In the genomic region with DNA sequence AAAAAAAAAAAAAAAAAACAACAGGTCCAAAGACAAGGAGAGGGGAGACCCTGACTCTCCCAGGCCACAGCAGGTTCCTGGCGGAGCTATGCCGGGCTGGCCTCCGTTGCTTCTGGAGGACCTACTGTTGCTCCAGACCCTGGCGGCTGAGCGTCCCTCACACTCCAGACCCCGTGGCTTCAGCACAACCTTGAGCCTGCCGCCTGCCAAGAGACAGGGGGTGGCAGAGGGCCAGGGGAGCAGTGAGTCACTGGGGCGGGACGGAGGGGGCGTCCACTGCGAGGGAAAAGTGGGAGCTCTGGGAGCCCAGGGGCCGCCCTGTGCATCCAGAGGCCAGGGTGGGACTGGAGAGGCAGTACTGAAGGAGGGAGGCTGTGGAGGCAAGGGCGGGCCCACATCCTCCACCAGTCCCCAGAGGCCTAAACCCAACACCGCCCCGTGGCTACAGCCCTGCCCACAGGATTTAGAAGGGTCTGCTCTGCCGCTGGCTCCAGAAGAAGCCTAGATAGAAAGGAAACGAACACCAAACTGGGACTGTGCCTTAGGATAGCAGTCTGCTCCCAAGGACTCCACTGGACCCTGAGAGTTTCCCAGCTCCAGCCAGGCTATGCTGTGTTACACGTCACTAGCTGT, we compare ENCODE assay signal across 8 mouse cellular contexts.
DNase-seq lines count a peak whose midpoint lies in the region; ATAC-seq and TF ChIP-seq lines count a peak whose summit lies in the region.

No protein-coding gene starts in this region.

- peak; percentile 29; the same call in 1 of the 2 replicates for TF ChIP-seq CTCF in kidney, postnatal 0 days (IDR thresholded peaks at IDR 0.05; ENCODE audit: low read depth)

- peaks cover 53% of the 10 kb centered on the region for H3K4me1 ChIP-seq in heart, embryonic 15.5 days (replicated peaks)
- H3K4me1 ChIP-seq in kidney, postnatal 0 days (replicated peaks; ENCODE audit: insufficient read depth, low read length), result peaks cover 11% of the 10 kb centered on the region; the same call in 1 of the 2 replicates
- peaks cover 11% of the 10 kb centered on the region for H3K4me1 ChIP-seq in liver, embryonic 15.5 days (replicated peaks)

- H3K4me2 ChIP-seq in heart, embryonic 15.5 days, result peak overlapping the region; percentile 47
- 0 out of 2 replicates have a peak overlapping the region, but pooled peaks have one; percentile 31 for H3K4me2 ChIP-seq in kidney, postnatal 0 days (ENCODE audit: low read length)
- H3K4me2 ChIP-seq in liver, embryonic 15.5 days, result no peak overlapping the region

- peak overlapping the region; percentile 22; the same call in 1 of the 2 replicates for H3K9ac ChIP-seq in heart, embryonic 15.5 days
- no peak overlapping the region for H3K9ac ChIP-seq in kidney, postnatal 0 days (ENCODE audit: low read depth, low read length)
- H3K9ac ChIP-seq in liver, embryonic 15.5 days, result no peak overlapping the region

- peak overlapping the region; percentile 87 for H3K27ac ChIP-seq in heart, embryonic 15.5 days
- peak overlapping the region; percentile 63; the same call in 1 of the 2 replicates for H3K27ac ChIP-seq in kidney, postnatal 0 days
- H3K27ac ChIP-seq in liver, embryonic 15.5 days (replicated peaks), result no peak overlapping the region

- no peaks in the 10 kb centered on the region for H3K27me3 ChIP-seq in heart, embryonic 15.5 days
- H3K27me3 ChIP-seq in kidney, postnatal 0 days (ENCODE audit: insufficient read depth, low read length), result no peaks in the 10 kb centered on the region
- no peaks in the 10 kb centered on the region for H3K27me3 ChIP-seq in liver, embryonic 15.5 days

- peak; percentile 82 to 85 for DNase-seq in B cell, adult 2 months
- peak; percentile 96 to 97 for DNase-seq in adrenal gland, postnatal 36 days
- DNase-seq in fibroblast of lung, adult 2 months (ENCODE audit: low read depth), result peak; percentile 92
- DNase-seq in kidney, postnatal 0 days (ENCODE audit: low spot score), result peak; percentile 87
- peak; percentile 91 for DNase-seq in ovary, adult 18-20 months (ENCODE audit: low spot score)
- DNase-seq in urinary bladder, postnatal 36 days (ENCODE audit: low spot score in 2 of 2), result peak; percentile 78 to 91

- no peaks in the 10 kb centered on the region for H3K36me3 ChIP-seq in heart, embryonic 15.5 days
- H3K36me3 ChIP-seq in kidney, postnatal 0 days (ENCODE audit: insufficient read depth, low read length), result no peaks in the 10 kb centered on the region
- H3K36me3 ChIP-seq in liver, embryonic 15.5 days (replicated peaks), result no peaks in the 10 kb centered on the region

- ATAC-seq in heart, embryonic 15.5 days (replicated peaks; ENCODE audit: insufficient number of reproducible peaks, insufficient read depth, low FRiP score, low read depth), result peak; percentile 91
- ATAC-seq in kidney, postnatal 0 days (replicated peaks; ENCODE audit: low FRiP score, low read depth), result peak; percentile 78
- peak; percentile 35; the same call in 1 of the 2 replicates for ATAC-seq in liver, embryonic 15.5 days (ENCODE audit: insufficient read depth)

- WGBS in heart, embryonic 15.5 days, result 20% methylated on average over 18 of the region's 18 CpGs
- 23% methylated on average over 18 of the region's 18 CpGs for WGBS in kidney, postnatal 0 days
- 63% methylated on average over 18 of the region's 18 CpGs for WGBS in liver, embryonic 15.5 days (ENCODE audit: insufficient replicate concordance)

- no peaks in the 10 kb centered on the region for H3K9me3 ChIP-seq in heart, embryonic 15.5 days (replicated peaks)
- no peaks in the 10 kb centered on the region for H3K9me3 ChIP-seq in kidney, postnatal 0 days (replicated peaks; ENCODE audit: low read length)
- H3K9me3 ChIP-seq in liver, embryonic 15.5 days (replicated peaks), result no peaks in the 10 kb centered on the region

- peak overlapping the region; percentile 5 for H3K4me3 ChIP-seq in heart, embryonic 15.5 days
- no peak overlapping the region for H3K4me3 ChIP-seq in kidney, postnatal 0 days (replicated peaks; ENCODE audit: low read depth, low read length)
- no peak overlapping the region for H3K4me3 ChIP-seq in liver, embryonic 15.5 days (replicated peaks)

Comparison
In these comparisons a context has a peak if more than half of its experiments do, and no peak if none do; other contexts are left out.
1. ATAC-seq: peak in every context shown above with its lines; median percentile 91 in heart, embryonic 15.5 days; 78 in kidney, postnatal 0 days; 35 in liver, embryonic 15.5 days.